Mouse (Mus musculus) lung, adult 2 months (tissue): Measurements from ENCODE around the gene Aup1.

Experiments used
- CTCF ChIP-seq: fragments of 200-500 bp; IDR thresholded peaks from 2 replicates; pipeline ENCODE4 v1.5.1; 2011; ENCODE audit warnings: mild to moderate bottlenecking, low read length, control low read depth; ENCODE audit not compliant: insufficient read depth
- POLR2A ChIP-seq: fragments of 200-500 bp; IDR thresholded peaks from 2 replicates; pipeline ENCODE4 v1.6.1; 2011; ENCODE audit warnings: low read depth, mild to moderate bottlenecking, control low read depth, low read length, borderline replicate concordance; ENCODE audit errors: extremely low read depth

GRCm38 (mm10) chr6:83040601-83041000, 13.7 kb upstream of the Aup1 start:
- TF ChIP-seq POLR2A: no peak
- no peak for TF ChIP-seq CTCF
